9 mouse cellular contexts compared by ENCODE assay signal in the genomic region with DNA sequence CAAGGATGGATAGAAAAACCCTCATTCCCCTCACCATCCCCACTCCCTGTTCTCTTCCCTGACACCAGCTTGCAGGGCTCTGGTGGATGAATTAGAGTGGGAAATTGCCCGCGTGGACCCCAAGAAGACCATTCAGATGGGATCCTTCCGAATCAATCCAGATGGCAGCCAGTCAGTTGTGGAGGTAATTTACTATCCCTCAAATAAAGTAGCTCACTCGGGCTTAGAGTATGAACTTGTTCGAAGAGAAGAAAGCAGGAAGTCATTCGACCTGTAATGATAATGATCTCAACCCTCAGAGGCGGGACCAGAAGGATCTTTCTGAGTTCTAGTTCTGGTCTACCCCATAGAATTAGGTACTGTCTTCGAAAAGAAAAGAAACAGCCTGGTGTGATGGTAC. TPM values are rescaled to one million over a fixed set of nuclear protein-coding genes. Genes with fewer than 3 reads are reported as not detected.
DNase-seq lines count a peak whose midpoint lies in the region; ATAC-seq and TF ChIP-seq lines count a peak whose summit lies in the region.
"Had no signal": no experiment of that assay in that cellular context is flagged by ENCODE, and none has a peak within 500 bp of the region (broad histone marks: within the 10 kb centered on the region; RNA-seq: fewer than 3 reads in every experiment).

No protein-coding gene starts in this region.

- peak overlapping the region; percentile 98 for H3K9ac ChIP-seq in limb, embryonic 13.5 days
- H3K9ac ChIP-seq in stomach, embryonic 14.5 days (replicated peaks; ENCODE audit: low read depth, low read length) = peak overlapping the region; percentile 97

- no peaks in the 10 kb centered on the region for H3K27me3 ChIP-seq in megakaryocyte, embryonic 14.5 days (replicated peaks)
- H3K27me3 ChIP-seq in limb, embryonic 13.5 days = no peaks in the 10 kb centered on the region
- no peaks in the 10 kb centered on the region for H3K27me3 ChIP-seq in stomach, embryonic 14.5 days (ENCODE audit: control insufficient read depth, insufficient read depth, low read length)

- peaks cover 61% of the 10 kb centered on the region for H3K36me3 ChIP-seq in megakaryocyte, embryonic 14.5 days (replicated peaks; ENCODE audit: low read length)
- H3K36me3 ChIP-seq in limb, embryonic 13.5 days = peaks cover 66% of the 10 kb centered on the region
- peaks cover 51% of the 10 kb centered on the region for H3K36me3 ChIP-seq in stomach, embryonic 14.5 days (ENCODE audit: control insufficient read depth, insufficient read depth, low read length)

- no peak for ATAC-seq in megakaryocyte, adult 5-6 weeks (ENCODE audit: poor library complexity, severe bottlenecking)
- ATAC-seq in limb, embryonic 13.5 days (ENCODE audit: low FRiP score, low read depth) = no peak
- no peak for ATAC-seq in stomach, embryonic 14.5 days (ENCODE audit: insufficient number of reproducible peaks, insufficient read depth, low FRiP score, low read depth)

- WGBS in limb, embryonic 13.5 days = 73% methylated on average over 8 of the region's 8 CpGs
- 65% methylated on average over 8 of the region's 8 CpGs for WGBS in stomach, embryonic 14.5 days

- TF ChIP-seq CTCF in embryonic fibroblast, embryonic 13.5 days (IDR thresholded peaks at IDR 0.05; ENCODE audit: borderline replicate concordance, insufficient read depth, low read length) = no peak

- peak overlapping the region; percentile 95 for H3K4me3 ChIP-seq in megakaryocyte, embryonic 14.5 days (replicated peaks)
- peak overlapping the region; percentile 63 for H3K4me3 ChIP-seq in embryonic fibroblast, embryonic 13.5 days (ENCODE audit: insufficient read depth, low read length)
- H3K4me3 ChIP-seq in limb, embryonic 13.5 days = peak overlapping the region; percentile 91
- peak overlapping the region; percentile 93 for H3K4me3 ChIP-seq in stomach, embryonic 14.5 days (ENCODE audit: low read depth, low read length)

- no peak for DNase-seq in ovary, adult 18-20 months (ENCODE audit: low spot score)
- DNase-seq in B cell, adult 2 months = no peak
- DNase-seq in frontal cortex, adult 2 months (ENCODE audit: extremely low spot score in 1 of 2, low spot score in 1 of 2) = no peak
- DNase-seq: lung, postnatal 10 days had no signal

- H3K9me3 ChIP-seq in megakaryocyte, embryonic 14.5 days = no peaks in the 10 kb centered on the region
- H3K9me3 ChIP-seq in limb, embryonic 13.5 days = no peaks in the 10 kb centered on the region
- H3K9me3 ChIP-seq in stomach, embryonic 14.5 days (ENCODE audit: control insufficient read depth, low read depth, low read length) = no peaks in the 10 kb centered on the region

- no peak overlapping the region for H3K27ac ChIP-seq in embryonic fibroblast, embryonic 13.5 days (ENCODE audit: insufficient read depth, low read length)
- H3K27ac ChIP-seq in limb, embryonic 13.5 days = peak overlapping the region; percentile 98
- H3K27ac ChIP-seq in stomach, embryonic 14.5 days (ENCODE audit: low read length) = peak overlapping the region; percentile 97; the same call in 1 of the 2 replicates

- peak overlapping the region; percentile 94 for H3K4me2 ChIP-seq in limb, embryonic 13.5 days (replicated peaks)
- peak overlapping the region; percentile 87 for H3K4me2 ChIP-seq in stomach, embryonic 14.5 days (replicated peaks; ENCODE audit: low read depth, low read length)

- H3K4me1 ChIP-seq in megakaryocyte, embryonic 14.5 days = peaks cover 22% of the 10 kb centered on the region
- H3K4me1 ChIP-seq in embryonic fibroblast, embryonic 13.5 days (ENCODE audit: control insufficient read depth, insufficient read depth, low read length) = no peaks in the 10 kb centered on the region; the same call in 1 of the 2 replicates
- H3K4me1 ChIP-seq in limb, embryonic 13.5 days = peaks cover 19% of the 10 kb centered on the region
- H3K4me1 ChIP-seq in stomach, embryonic 14.5 days (ENCODE audit: control insufficient read depth, insufficient read depth, low read length) = peaks cover 8% of the 10 kb centered on the region; the same call in 1 of the 2 replicates

- TF ChIP-seq POLR2A in embryonic fibroblast, embryonic 13.5 days (IDR thresholded peaks at IDR 0.05; ENCODE audit: low read depth, low read length) = no peak

RNA-seq across cellular contexts. Expression of gene Cnpy2, which starts 1.3 kb away (rescaled TPM):
- polyA plus RNA-seq in megakaryocyte, embryonic 14.5 days (2012; ENCODE audit: insufficient read depth, low replicate concordance) = 29.0 and 98.4 TPM in 2 replicates
- 73.3 and 78.6 TPM in 2 replicates for total RNA-seq in megakaryocyte, adult 5-6 weeks (2015)
- 81.0 and 84.5 TPM in 2 replicates for total RNA-seq in megakaryocyte, adult 5-6 weeks (2017)
- 121 and 145 TPM in 2 replicates for polyA plus RNA-seq in embryonic fibroblast, embryonic 13.5 days (2011; ENCODE audit: insufficient read length, low read depth, missing spikeins)
- 390 and 394 TPM in 2 replicates for polyA plus RNA-seq in limb, embryonic 13.5 days (2015; fragmentation: Nextera tagmentation; extraction: Ambion mirVana)
- 328 and 342 TPM in 2 replicates for polyA plus RNA-seq in stomach, embryonic 14.5 days (2014; fragmentation: Nextera tagmentation; extraction: Ambion mirVana)
- polyA plus RNA-seq in frontal cortex, adult 2 months (2012; rRNA removed) = 64.4 and 65.1 TPM in 2 replicates

RNA-seq across cellular contexts. Expression of gene Cs, which starts 14.0 kb away (rescaled TPM):
- polyA plus RNA-seq in megakaryocyte, embryonic 14.5 days (2012; ENCODE audit: insufficient read depth, low replicate concordance) = 2.6 and 12.1 TPM in 2 replicates
- total RNA-seq in megakaryocyte, adult 5-6 weeks (2015) = 158 and 160 TPM in 2 replicates
- 95.0 and 116 TPM in 2 replicates for total RNA-seq in megakaryocyte, adult 5-6 weeks (2017)
- 204 and 207 TPM in 2 replicates for polyA plus RNA-seq in embryonic fibroblast, embryonic 13.5 days (2011; ENCODE audit: insufficient read length, low read depth, missing spikeins)
- polyA plus RNA-seq in limb, embryonic 13.5 days (2015; fragmentation: Nextera tagmentation; extraction: Ambion mirVana) = 167 and 176 TPM in 2 replicates
- polyA plus RNA-seq in stomach, embryonic 14.5 days (2014; fragmentation: Nextera tagmentation; extraction: Ambion mirVana) = 211 and 214 TPM in 2 replicates
- polyA plus RNA-seq in frontal cortex, adult 2 months (2012; rRNA removed) = 233 and 236 TPM in 2 replicates

RNA-seq across cellular contexts. Expression of gene Pan2, which starts 20.4 kb away (rescaled TPM):
- polyA plus RNA-seq in megakaryocyte, embryonic 14.5 days (2012; ENCODE audit: insufficient read depth, low replicate concordance) = 0.91 and 1.1 TPM in 2 replicates
- 17.3 and 17.7 TPM in 2 replicates for total RNA-seq in megakaryocyte, adult 5-6 weeks (2015)
- 14.0 and 14.9 TPM in 2 replicates for total RNA-seq in megakaryocyte, adult 5-6 weeks (2017)
- 10.2 and 14.2 TPM in 2 replicates for polyA plus RNA-seq in embryonic fibroblast, embryonic 13.5 days (2011; ENCODE audit: insufficient read length, low read depth, missing spikeins)
- polyA plus RNA-seq in limb, embryonic 13.5 days (2015; fragmentation: Nextera tagmentation; extraction: Ambion mirVana) = 33.6 and 35.2 TPM in 2 replicates
- polyA plus RNA-seq in stomach, embryonic 14.5 days (2014; fragmentation: Nextera tagmentation; extraction: Ambion mirVana) = 32.9 and 34.8 TPM in 2 replicates
- 25.0 and 26.8 TPM in 2 replicates for polyA plus RNA-seq in frontal cortex, adult 2 months (2012; rRNA removed)

RNA-seq across cellular contexts. Expression of gene Il23a, which starts 25.0 kb away (rescaled TPM):
- 0.49 TPM in 1 of 2 replicates, not detected in the other for polyA plus RNA-seq in megakaryocyte, embryonic 14.5 days (2012; ENCODE audit: insufficient read depth, low replicate concordance)
- total RNA-seq in megakaryocyte, adult 5-6 weeks (2015) = not detected in 2 replicates
- total RNA-seq in megakaryocyte, adult 5-6 weeks (2017) = 0.12 TPM in 1 of 2 replicates, not detected in the other
- polyA plus RNA-seq in embryonic fibroblast, embryonic 13.5 days (2011; ENCODE audit: insufficient read length, low read depth, missing spikeins) = 0.42 TPM in 1 of 2 replicates, not detected in the other
- 0.18 TPM in 1 of 2 replicates, not detected in the other for polyA plus RNA-seq in limb, embryonic 13.5 days (2015; fragmentation: Nextera tagmentation; extraction: Ambion mirVana)
- 0.36 and 0.43 TPM in 2 replicates for polyA plus RNA-seq in stomach, embryonic 14.5 days (2014; fragmentation: Nextera tagmentation; extraction: Ambion mirVana)
- polyA plus RNA-seq in frontal cortex, adult 2 months (2012; rRNA removed) = 0.34 TPM in 2 replicates

RNA-seq across cellular contexts. Expression of gene Coq10a, which starts 45.3 kb away (rescaled TPM):
- 5.0 and 18.0 TPM in 2 replicates for polyA plus RNA-seq in megakaryocyte, embryonic 14.5 days (2012; ENCODE audit: insufficient read depth, low replicate concordance)
- 22.6 and 24.4 TPM in 2 replicates for total RNA-seq in megakaryocyte, adult 5-6 weeks (2015)
- 14.1 and 19.2 TPM in 2 replicates for total RNA-seq in megakaryocyte, adult 5-6 weeks (2017)
- polyA plus RNA-seq in embryonic fibroblast, embryonic 13.5 days (2011; ENCODE audit: insufficient read length, low read depth, missing spikeins) = 20.5 and 24.6 TPM in 2 replicates
- polyA plus RNA-seq in limb, embryonic 13.5 days (2015; fragmentation: Nextera tagmentation; extraction: Ambion mirVana) = 14.8 and 15.3 TPM in 2 replicates
- polyA plus RNA-seq in stomach, embryonic 14.5 days (2014; fragmentation: Nextera tagmentation; extraction: Ambion mirVana) = 12.9 and 13.0 TPM in 2 replicates
- polyA plus RNA-seq in frontal cortex, adult 2 months (2012; rRNA removed) = 89.1 and 94.8 TPM in 2 replicates

Comparison
In these comparisons a context has a peak if more than half of its experiments do, and no peak if none do; other contexts are left out.
1. RNA of gene Cs, which starts 14.0 kb away (polyA plus RNA-seq): 233 to 236 TPM in frontal cortex, adult 2 months, 211 to 214 TPM in stomach, embryonic 14.5 days, 204 to 207 TPM in embryonic fibroblast, embryonic 13.5 days and 167 to 176 TPM in limb, embryonic 13.5 days; 2.6 to 12.1 TPM in megakaryocyte, embryonic 14.5 days; every median in the first group is over 10 times any median in the second.
2. Peak in every context shown above with its lines, with median percentiles within 50 percentile points of each other: H3K4me3 ChIP-seq.